Mouse (Mus musculus): ENCODE results near the gene Mylk. TPM values are rescaled to one million over a fixed set of nuclear protein-coding genes. Genes with fewer than 3 reads are reported as not detected.

Gene Mylk
- polyA plus RNA-seq, 1 experiment = 284 TPM

GRCm38 (mm10) chr16:34938248-34938647 is 193.2 kb downstream of the Mylk start:
- Histone ChIP-seq H3K27ac (ENCODE audit: insufficient read depth, low read depth, low read length) (peak overlapping the region; percentile 98), H3K4me3 (ENCODE audit: low read depth, low read length) (no peak overlapping the region), H3K27me3 (ENCODE audit: control insufficient read depth, insufficient read depth, low read length) (no peaks in the 10 kb centered on the region), H3K36me3 (ENCODE audit: control insufficient read depth, insufficient read depth, low read length) (peaks cover 34% of the 10 kb centered on the region), H3K4me1 (ENCODE audit: control insufficient read depth, insufficient read depth, insufficient read length, low read length) (peaks cover 77% of the 10 kb centered on the region)
- TF ChIP-seq CTCF (IDR thresholded peaks at IDR 0.05; ENCODE audit: extremely low read depth, insufficient read length, insufficient replicate concordance, low read depth, low read length) (no peak), POLR2A (IDR thresholded peaks at IDR 0.05; ENCODE audit: low read depth, low read length) (peak; percentile 51)
- WGBS = 32% methylated on average over 2 of the region's 2 CpGs

GRCm38 (mm10) chr16:34939951-34940350 is 194.9 kb downstream of the Mylk start:
- Histone ChIP-seq H3K4me1 (ENCODE audit: control insufficient read depth, insufficient read depth, insufficient read length, low read length) (peaks cover 64% of the 10 kb centered on the region), H3K27me3 (ENCODE audit: control insufficient read depth, insufficient read depth, low read length) (no peaks in the 10 kb centered on the region), H3K4me3 (ENCODE audit: low read depth, low read length) (peak overlapping the region; percentile 16), H3K27ac (ENCODE audit: insufficient read depth, low read depth, low read length) (peak overlapping the region; percentile 93), H3K36me3 (ENCODE audit: control insufficient read depth, insufficient read depth, low read length) (peaks cover 43% of the 10 kb centered on the region)
- WGBS = 55% methylated on average over 5 of the region's 5 CpGs
- TF ChIP-seq CTCF (IDR thresholded peaks at IDR 0.05; ENCODE audit: extremely low read depth, insufficient read length, insufficient replicate concordance, low read depth, low read length) (no peak), POLR2A (IDR thresholded peaks at IDR 0.05; ENCODE audit: low read depth, low read length) (no peak)

GRCm38 (mm10) chr16:34940363-34940762 is 195.4 kb downstream of the Mylk start:
- Histone ChIP-seq H3K27me3 (ENCODE audit: control insufficient read depth, insufficient read depth, low read length) (no peaks in the 10 kb centered on the region), H3K4me3 (ENCODE audit: low read depth, low read length) (peak overlapping the region; percentile 16), H3K4me1 (ENCODE audit: control insufficient read depth, insufficient read depth, insufficient read length, low read length) (peaks cover 61% of the 10 kb centered on the region), H3K36me3 (ENCODE audit: control insufficient read depth, insufficient read depth, low read length) (peaks cover 40% of the 10 kb centered on the region), H3K27ac (ENCODE audit: insufficient read depth, low read depth, low read length) (peak overlapping the region; percentile 93)
- 22% methylated on average over 5 of the region's 5 CpGs for WGBS
- no peak for TF ChIP-seq CTCF (IDR thresholded peaks at IDR 0.05; ENCODE audit: extremely low read depth, insufficient read length, insufficient replicate concordance, low read depth, low read length)
- no peak for TF ChIP-seq POLR2A (IDR thresholded peaks at IDR 0.05; ENCODE audit: low read depth, low read length)

- 84% methylated on average over 3 of the region's 3 CpGs for WGBS
- peaks cover 51% of the 10 kb centered on the region for H3K4me1 ChIP-seq (ENCODE audit: control insufficient read depth, insufficient read depth, insufficient read length, low read length)
- H3K4me3 ChIP-seq (ENCODE audit: low read depth, low read length) = no peak overlapping the region
- H3K27me3 ChIP-seq (ENCODE audit: control insufficient read depth, insufficient read depth, low read length) = no peaks in the 10 kb centered on the region
- no peak for TF ChIP-seq CTCF (IDR thresholded peaks at IDR 0.05; ENCODE audit: extremely low read depth, insufficient read length, insufficient replicate concordance, low read depth, low read length)
- H3K36me3 ChIP-seq (ENCODE audit: control insufficient read depth, insufficient read depth, low read length) = peaks cover 50% of the 10 kb centered on the region
- no peak overlapping the region for H3K27ac ChIP-seq (ENCODE audit: insufficient read depth, low read depth, low read length)
Measured at GRCm38 (mm10) chr16:34941915-34942314, 196.9 kb downstream of the Mylk start.

GRCm38 (mm10) chr16:34946301-34946700 is 201.3 kb downstream of the Mylk start:
- Histone ChIP-seq H3K4me1 (ENCODE audit: control insufficient read depth, insufficient read depth, insufficient read length, low read length) (peaks cover 14% of the 10 kb centered on the region; the same call in 1 of the 2 replicates), H3K27me3 (ENCODE audit: control insufficient read depth, insufficient read depth, low read length) (no peaks in the 10 kb centered on the region), H3K27ac (ENCODE audit: insufficient read depth, low read depth, low read length) (no peak overlapping the region), H3K4me3 (ENCODE audit: low read depth, low read length) (no peak overlapping the region), H3K36me3 (ENCODE audit: control insufficient read depth, insufficient read depth, low read length) (peaks cover 44% of the 10 kb centered on the region)
- TF ChIP-seq POLR2A (IDR thresholded peaks at IDR 0.05; ENCODE audit: low read depth, low read length) (no peak), CTCF (IDR thresholded peaks at IDR 0.05; ENCODE audit: extremely low read depth, insufficient read length, insufficient replicate concordance, low read depth, low read length) (no peak)
- 92% methylated on average over 3 of the region's 3 CpGs for WGBS

- H3K27me3 ChIP-seq (ENCODE audit: control insufficient read depth, insufficient read depth, low read length) = no peaks in the 10 kb centered on the region
- H3K4me3 ChIP-seq (ENCODE audit: low read depth, low read length) = no peak overlapping the region
- peaks cover 48% of the 10 kb centered on the region for H3K36me3 ChIP-seq (ENCODE audit: control insufficient read depth, insufficient read depth, low read length)
- WGBS = 76% methylated on average over 9 of the region's 9 CpGs
- H3K4me1 ChIP-seq (ENCODE audit: control insufficient read depth, insufficient read depth, insufficient read length, low read length) = no peaks in the 10 kb centered on the region
- no peak for TF ChIP-seq POLR2A (IDR thresholded peaks at IDR 0.05; ENCODE audit: low read depth, low read length)
- TF ChIP-seq CTCF (IDR thresholded peaks at IDR 0.05; ENCODE audit: extremely low read depth, insufficient read length, insufficient replicate concordance, low read depth, low read length) = no peak
- H3K27ac ChIP-seq (ENCODE audit: insufficient read depth, low read depth, low read length) = no peak overlapping the region
Measured at GRCm38 (mm10) chr16:34950935-34951334, 205.9 kb downstream of the Mylk start.

- TF ChIP-seq CTCF (IDR thresholded peaks at IDR 0.05; ENCODE audit: extremely low read depth, insufficient read length, insufficient replicate concordance, low read depth, low read length) (no peak), POLR2A (IDR thresholded peaks at IDR 0.05; ENCODE audit: low read depth, low read length) (no peak)
- Histone ChIP-seq H3K27ac (ENCODE audit: insufficient read depth, low read depth, low read length) (no peak overlapping the region), H3K4me3 (ENCODE audit: low read depth, low read length) (no peak overlapping the region), H3K27me3 (ENCODE audit: control insufficient read depth, insufficient read depth, low read length) (no peaks in the 10 kb centered on the region), H3K4me1 (ENCODE audit: control insufficient read depth, insufficient read depth, insufficient read length, low read length) (no peaks in the 10 kb centered on the region), H3K36me3 (ENCODE audit: control insufficient read depth, insufficient read depth, low read length) (peaks cover 56% of the 10 kb centered on the region)
- 75% methylated on average over 5 of the region's 5 CpGs for WGBS
Measured at GRCm38 (mm10) chr16:34952254-34952653, 207.2 kb downstream of the Mylk start.

Measured in small intestine, adult 2 months (tissue).